Mouse (Mus musculus) midbrain, postnatal 0 days (tissue): ENCODE measurements around the gene Dock3. TPM values are rescaled to one million over a fixed set of nuclear protein-coding genes. Genes with fewer than 3 reads are reported as not detected.

Experiments
- ATAC-seq: fragments of 200-750 bp; cut with Nextera tagmentation; 2 replicates; pipeline ENCODE4 v1.8.0; 2017; ENCODE audit warnings: moderate number of reproducible peaks, mild to moderate bottlenecking, moderate TSS enrichment, moderate library complexity; ENCODE audit not compliant: low FRiP score
- DNase-seq: peaks from one replicate; pipeline ENCODE4 v3.0.0-alpha.2; 2015; ENCODE audit warnings: low spot score
- H3K27ac ChIP-seq: fragments of 300-500 bp; sonication (generic); 2 replicates; pipeline ENCODE4 v1.5.1; 2014; ENCODE audit warnings: low read depth, mild to moderate bottlenecking, low read length, mixed read lengths
- H3K27me3 ChIP-seq: fragments of 300-500 bp; sonication (generic); 2 replicates; pipeline ENCODE4 v1.6.1; 2014; ENCODE audit warnings: low read length, control low read depth, mixed read lengths; ENCODE audit not compliant: insufficient read depth
- H3K36me3 ChIP-seq: fragments of 300-500 bp; sonication (generic); 2 replicates; pipeline ENCODE4 v1.6.1; 2014; ENCODE audit warnings: low read length, control low read depth, mixed read lengths; ENCODE audit not compliant: insufficient read depth
- H3K4me1 ChIP-seq: fragments of 300-500 bp; sonication (generic); 2 replicates; pipeline ENCODE4 v1.6.1; 2014; ENCODE audit warnings: mild to moderate bottlenecking, control low read depth, antibody characterized with exemption, low read length, mixed read lengths; ENCODE audit not compliant: insufficient read depth
- H3K4me2 ChIP-seq: fragments of 300-500 bp; sonication (generic); 2 replicates; pipeline ENCODE4 v1.6.1; 2014; ENCODE audit warnings: low read depth, mild to moderate bottlenecking, low read length, mixed read lengths; ENCODE audit not compliant: poor library complexity, severe bottlenecking
- H3K4me3 ChIP-seq: fragments of 300-500 bp; sonication (generic); 2 replicates; pipeline ENCODE4 v1.5.1; 2014; ENCODE audit warnings: low read depth, mild to moderate bottlenecking, low read length, moderate library complexity
- H3K9ac ChIP-seq: fragments of 300-500 bp; sonication (generic); replicated peaks from 2 replicates; pipeline ENCODE4 v1.6.1; 2014; ENCODE audit warnings: mild to moderate bottlenecking, low read length, moderate library complexity, mixed read lengths; ENCODE audit not compliant: poor library complexity, severe bottlenecking
- H3K9me3 ChIP-seq: fragments of 300-500 bp; sonication (generic); 2 replicates; pipeline ENCODE4 v1.6.1; 2016; ENCODE audit warnings: low read length, control low read depth
- CTCF ChIP-seq: IDR thresholded peaks from 2 replicates; pipeline ENCODE4 v1.5.1; 2016; ENCODE audit warnings: antibody characterized with exemption, mild to moderate bottlenecking
- WGBS: fragments of 180-500 bp; shearing (Covaris S2); extraction: QIAGEN DNeasy Blood & Tissue Kit; methylation state at CpG from one replicate; pipeline ENCODE4 v1.1.7; 2014; 5-methylcytosine and 5-hydroxymethylcytosine counted together
- polyA plus RNA-seq: library from polyadenylated mRNA; unstranded; fragments of >200 nt; fragmentation: Nextera tagmentation; extraction: Ambion mirVana; gene quantifications from 2 replicates; pipeline ENCODE4 v1.2.1, GENCODE M21; 2015
- total RNA-seq: library from RNA; depleted of rRNA; stranded (reverse); fragments of >200 nt; gene quantifications from 2 replicates; pipeline ENCODE4 v1.2.3, GENCODE M21; 2014

Gene Dock3
- total and polyA plus RNA-seq, 2 experiments from 2014 or later: 17.7 to 56.3 TPM

- 59% methylated on average over 5 of the region's 5 CpGs for WGBS
- no peaks in the 10 kb centered on the region for H3K27me3 ChIP-seq
- ATAC-seq: no peak
- no peaks in the 10 kb centered on the region for H3K9me3 ChIP-seq
- no peak overlapping the region for H3K27ac ChIP-seq
- no peak for TF ChIP-seq CTCF
- H3K36me3 ChIP-seq: peaks cover 41% of the 10 kb centered on the region
- no peak overlapping the region for H3K9ac ChIP-seq
- no peak overlapping the region for H3K4me3 ChIP-seq
- no peaks in the 10 kb centered on the region for H3K4me1 ChIP-seq
- no peak for DNase-seq
- H3K4me2 ChIP-seq: no peak overlapping the region
Measured at GRCm38 (mm10) chr9:106908715-106909114, 323.0 kb downstream of the Dock3 start.

DNA sequence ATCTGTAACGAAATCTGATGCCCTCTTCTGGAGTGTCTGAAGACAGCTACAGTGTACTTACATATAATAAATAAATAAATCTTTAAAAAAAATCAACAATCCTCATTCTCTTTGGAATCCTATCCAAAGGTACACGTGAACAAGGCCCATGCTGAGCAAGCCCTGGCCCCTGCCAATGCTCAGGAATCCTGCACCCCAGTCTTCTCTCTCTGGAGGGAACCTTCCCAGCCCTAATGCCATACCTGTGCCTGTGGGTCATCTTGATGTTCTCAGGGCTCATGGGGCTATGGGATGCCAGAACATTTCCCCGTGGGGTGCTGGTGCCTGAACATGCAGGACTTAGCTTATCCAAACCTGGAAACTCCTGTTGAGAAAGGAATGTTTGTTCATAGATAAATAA is 323.5 kb downstream of the Dock3 start:
- Histone ChIP-seq H3K4me1 (no peaks in the 10 kb centered on the region), H3K9ac (no peak overlapping the region), H3K36me3 (peaks cover 41% of the 10 kb centered on the region), H3K27ac (no peak overlapping the region), H3K4me2 (no peak overlapping the region), H3K9me3 (no peaks in the 10 kb centered on the region), H3K4me3 (no peak overlapping the region), H3K27me3 (no peaks in the 10 kb centered on the region)
- 85% methylated on average over 3 of the region's 3 CpGs for WGBS
- no peak for TF ChIP-seq CTCF
- DNase-seq (no peak), ATAC-seq (no peak)

DNA sequence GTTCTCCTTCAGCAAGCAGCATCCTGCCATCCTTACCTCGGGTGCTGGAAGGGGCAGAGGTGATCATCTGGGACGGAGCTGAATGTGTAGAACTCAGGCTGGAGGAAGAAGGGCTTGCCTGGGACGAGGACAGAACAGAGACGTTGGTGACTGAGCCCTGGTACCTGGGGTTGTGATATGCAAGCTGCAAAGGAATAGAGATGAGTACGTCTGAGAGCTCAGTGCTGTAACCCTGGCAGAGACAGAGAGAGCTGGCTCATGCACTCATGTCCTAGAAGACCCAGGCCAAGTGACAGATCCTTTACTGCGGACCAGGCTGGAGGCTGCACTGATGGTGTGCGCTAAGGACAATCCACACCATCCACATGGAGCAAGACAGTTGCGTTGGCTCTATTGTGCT is 325.1 kb downstream of the Dock3 start:
- Histone ChIP-seq H3K4me2 (no peak overlapping the region), H3K27me3 (no peaks in the 10 kb centered on the region), H3K4me1 (no peaks in the 10 kb centered on the region), H3K9ac (no peak overlapping the region), H3K27ac (no peak overlapping the region), H3K9me3 (no peaks in the 10 kb centered on the region), H3K4me3 (no peak overlapping the region), H3K36me3 (peaks cover 42% of the 10 kb centered on the region)
- no peak for TF ChIP-seq CTCF
- ATAC-seq (no peak), DNase-seq (no peak)
- WGBS: 91% methylated on average over 8 of the region's 8 CpGs

DNA sequence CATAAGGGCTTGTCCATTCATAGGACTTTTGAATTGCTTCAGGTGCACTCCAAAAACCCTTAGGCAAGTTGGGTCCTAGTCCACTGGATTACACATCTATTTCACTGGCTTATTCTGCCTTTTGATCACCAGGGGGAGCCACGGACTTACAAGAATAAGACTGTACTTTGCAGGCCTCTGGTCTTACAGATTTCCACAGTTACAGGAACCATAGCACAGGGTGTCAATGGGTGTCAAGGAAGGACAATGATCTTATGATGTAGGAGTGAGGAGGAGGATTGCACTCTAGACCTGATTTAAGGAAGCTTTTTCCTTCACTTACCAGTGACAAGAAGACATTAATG is 327.9 kb downstream of the Dock3 start:
- Histone ChIP-seq H3K4me3 (no peak overlapping the region), H3K9me3 (no peaks in the 10 kb centered on the region), H3K4me1 (no peaks in the 10 kb centered on the region), H3K9ac (no peak overlapping the region), H3K4me2 (no peak overlapping the region), H3K27me3 (no peaks in the 10 kb centered on the region), H3K27ac (no peak overlapping the region), H3K36me3 (peaks cover 43% of the 10 kb centered on the region)
- WGBS: 11% methylated on average over 1 of the region's 1 CpGs
- TF ChIP-seq CTCF: peak; percentile 82
- ATAC-seq: no peak
- DNase-seq: peak; percentile 82

DNA sequence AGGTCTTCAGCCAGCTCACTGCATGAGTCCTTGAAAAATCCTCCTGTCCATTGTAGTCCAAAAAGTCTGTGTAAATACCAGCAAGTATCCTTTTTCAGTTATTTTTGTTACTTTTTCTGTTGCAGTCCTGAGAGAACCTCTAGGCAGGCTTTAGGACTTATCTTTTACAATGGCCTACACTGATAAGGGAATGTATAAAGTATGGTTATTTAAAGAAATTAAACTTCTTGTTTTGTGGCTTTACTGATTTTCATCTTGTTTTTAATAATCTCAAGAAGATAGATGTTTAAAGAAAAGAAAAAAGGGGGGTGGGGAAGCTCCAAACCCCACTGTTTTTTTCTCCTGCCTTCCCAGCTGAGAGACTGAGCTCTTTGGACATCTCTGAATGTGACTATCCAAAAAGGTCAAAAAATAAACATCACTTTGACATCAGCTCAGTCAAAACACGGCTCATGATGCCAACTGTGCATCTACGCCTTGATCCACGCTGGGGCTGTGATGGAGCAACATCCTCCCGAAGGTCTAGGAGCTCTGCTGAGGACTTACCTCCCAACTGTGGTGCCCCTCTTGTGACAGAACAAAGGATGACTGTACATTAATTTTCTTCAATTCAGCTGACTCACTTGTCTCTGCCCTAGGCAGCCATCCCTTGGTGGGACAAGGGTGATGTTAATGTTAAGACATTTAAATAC is 328.5 kb downstream of the Dock3 start:
- H3K9me3 ChIP-seq: no peaks in the 10 kb centered on the region
- H3K27ac ChIP-seq: no peak overlapping the region
- ATAC-seq: no peak
- TF ChIP-seq CTCF: no peak
- no peak overlapping the region for H3K9ac ChIP-seq
- no peak for DNase-seq
- 85% methylated on average over 4 of the region's 4 CpGs for WGBS
- H3K27me3 ChIP-seq: no peaks in the 10 kb centered on the region
- H3K4me3 ChIP-seq: no peak overlapping the region
- H3K4me1 ChIP-seq: no peaks in the 10 kb centered on the region
- H3K36me3 ChIP-seq: peaks cover 43% of the 10 kb centered on the region
- H3K4me2 ChIP-seq: no peak overlapping the region

DNA sequence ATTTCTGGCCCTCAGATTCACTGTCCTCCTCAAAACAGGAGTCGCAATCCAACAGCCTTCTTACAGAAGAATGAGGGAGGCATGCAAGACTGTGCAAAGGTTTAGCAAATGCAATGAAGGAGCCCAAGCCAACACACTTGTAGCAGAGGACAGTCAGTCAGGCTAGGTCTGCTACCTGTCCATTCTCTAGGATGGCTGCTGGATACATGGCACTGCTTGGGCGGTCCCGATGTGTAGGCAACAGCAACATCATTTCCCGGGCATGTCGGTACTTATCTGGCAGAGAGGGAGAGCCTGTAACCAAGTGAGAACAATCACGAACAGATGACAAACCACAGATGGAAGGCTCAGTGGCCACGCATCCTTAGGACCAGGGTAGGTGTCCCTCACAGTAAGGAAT is 330.1 kb downstream of the Dock3 start:
- DNase-seq (no peak), ATAC-seq (no peak)
- no peak overlapping the region for H3K27ac ChIP-seq
- H3K9ac ChIP-seq: no peak overlapping the region
- WGBS: 95% methylated on average over 7 of the region's 7 CpGs
- no peak overlapping the region for H3K4me2 ChIP-seq
- TF ChIP-seq CTCF: no peak
- no peaks in the 10 kb centered on the region for H3K4me1 ChIP-seq
- H3K36me3 ChIP-seq: peaks cover 40% of the 10 kb centered on the region
- no peaks in the 10 kb centered on the region for H3K27me3 ChIP-seq
- no peaks in the 10 kb centered on the region for H3K9me3 ChIP-seq
- no peak overlapping the region for H3K4me3 ChIP-seq
